Mouse (Mus musculus): Measurements from ENCODE around the gene Adcy9.
"Not testable (repeated sequence)": the region's sequence is repeated elsewhere in the genome, so short reads cannot be mapped to it uniquely, and the experiment has no call there.

Gene Adcy9

GRCm38 (mm10) chr16:4382406-4382805 is 37.9 kb downstream of the Adcy9 start:
- no peak for DNase-seq (ENCODE audit: low spot score in 2 of 2)

GRCm38 (mm10) chr16:4381487-4381886 is 38.8 kb downstream of the Adcy9 start:
- peak; percentile 45 to 53 for DNase-seq (ENCODE audit: low spot score in 2 of 2)

GRCm38 (mm10) chr16:4378788-4379187 is 41.5 kb downstream of the Adcy9 start:
- DNase-seq (ENCODE audit: low spot score in 2 of 2) = no peak

- no peak for DNase-seq (ENCODE audit: low spot score in 2 of 2)
Measured at GRCm38 (mm10) chr16:4377556-4377955, 42.7 kb downstream of the Adcy9 start.

GRCm38 (mm10) chr16:4374780-4375380 is 45.4 kb downstream of the Adcy9 start:
- no peak for DNase-seq (ENCODE audit: low spot score in 2 of 2)

GRCm38 (mm10) chr16:4374270-4374669 is 46.0 kb downstream of the Adcy9 start:
- DNase-seq (ENCODE audit: low spot score in 2 of 2) = no peak

GRCm38 (mm10) chr16:4371039-4371438 is 49.3 kb downstream of the Adcy9 start:
- DNase-seq (ENCODE audit: low spot score in 2 of 2) = no peak

GRCm38 (mm10) chr16:4370141-4370541 is 50.2 kb downstream of the Adcy9 start:
- peak in 1 of 2 experiments; percentile 14 for DNase-seq (ENCODE audit: low spot score in 2 of 2)

- no peak for DNase-seq (ENCODE audit: low spot score in 2 of 2)
Measured at GRCm38 (mm10) chr16:4367930-4368329, 52.4 kb downstream of the Adcy9 start.

- DNase-seq (ENCODE audit: low spot score in 2 of 2) = no peak
Measured at GRCm38 (mm10) chr16:4367291-4367690, 53.0 kb downstream of the Adcy9 start.

GRCm38 (mm10) chr16:4366671-4367070 is 53.6 kb downstream of the Adcy9 start:
- no peak for DNase-seq (ENCODE audit: low spot score in 2 of 2)

- no peak for DNase-seq (ENCODE audit: low spot score in 2 of 2)
Measured at GRCm38 (mm10) chr16:4363341-4364116, 56.8 kb downstream of the Adcy9 start.

GRCm38 (mm10) chr16:4355260-4356043 is 64.8 kb downstream of the Adcy9 start:
- DNase-seq (ENCODE audit: low spot score in 2 of 2) = no peak

GRCm38 (mm10) chr16:4342579-4342978 is 77.7 kb downstream of the Adcy9 start:
- no peak for DNase-seq (ENCODE audit: low spot score in 2 of 2)

GRCm38 (mm10) chr16:4341316-4342062 is 78.8 kb downstream of the Adcy9 start:
- DNase-seq (ENCODE audit: low spot score in 2 of 2) = no peak

- DNase-seq (ENCODE audit: low spot score in 2 of 2) = not testable (repeated sequence)
Measured at GRCm38 (mm10) chr16:4339216-4339615, 81.1 kb downstream of the Adcy9 start.

- DNase-seq (ENCODE audit: low spot score in 2 of 2) = no peak
Measured at GRCm38 (mm10) chr16:4337269-4337668, 83.0 kb downstream of the Adcy9 start.

GRCm38 (mm10) chr16:4333788-4334187 is 86.5 kb downstream of the Adcy9 start:
- DNase-seq (ENCODE audit: low spot score in 2 of 2) = no peak

GRCm38 (mm10) chr16:4333371-4333770 is 86.9 kb downstream of the Adcy9 start:
- no peak for DNase-seq (ENCODE audit: low spot score in 2 of 2)

GRCm38 (mm10) chr16:4327081-4327480 is 93.2 kb downstream of the Adcy9 start:
- DNase-seq (ENCODE audit: low spot score in 2 of 2) = no peak

- no peak for DNase-seq (ENCODE audit: low spot score in 2 of 2)
Measured at GRCm38 (mm10) chr16:4325801-4326200, 94.5 kb downstream of the Adcy9 start.

GRCm38 (mm10) chr16:4324967-4325366 is 95.3 kb downstream of the Adcy9 start:
- DNase-seq (ENCODE audit: low spot score in 2 of 2) = no peak
